Mouse (Mus musculus) CD4-positive helper T cell, adult 2 months (primary cell): ENCODE data around the gene Gulp1.

Experiments
- DNase-seq: peaks from one replicate; pipeline ENCODE4 v3.0.0-alpha.2; 2012; ENCODE audit warnings: low read depth, missing footprints, low spot score

The Gulp1 gene

GRCm38 (mm10) chr1:44720785-44721410, 169.6 kb downstream of the Gulp1 start:
- DNase-seq: no peak

- no peak for DNase-seq
These were observed 189.9 kb downstream of the Gulp1 start for GRCm38 (mm10) chr1:44741256-44741655.

DNA sequence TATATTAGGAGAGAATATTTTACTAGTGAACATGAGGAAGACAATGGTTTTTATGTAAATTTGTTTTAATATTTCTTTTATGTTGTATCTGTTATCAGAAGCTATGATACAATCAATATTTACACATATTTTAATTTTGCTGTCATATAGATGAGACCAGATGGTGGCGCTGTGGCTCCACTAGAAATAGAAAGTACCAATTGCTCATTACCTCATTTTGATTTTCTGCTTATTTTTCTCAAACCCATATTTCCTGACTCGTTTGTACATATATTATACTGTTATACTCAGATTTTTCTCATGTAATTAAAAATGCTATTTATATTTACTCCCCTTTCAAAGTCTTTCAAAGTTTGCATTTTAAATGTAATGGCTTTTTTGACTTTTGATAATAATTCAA, 194.4 kb downstream of the Gulp1 start:
- no peak for DNase-seq

DNA sequence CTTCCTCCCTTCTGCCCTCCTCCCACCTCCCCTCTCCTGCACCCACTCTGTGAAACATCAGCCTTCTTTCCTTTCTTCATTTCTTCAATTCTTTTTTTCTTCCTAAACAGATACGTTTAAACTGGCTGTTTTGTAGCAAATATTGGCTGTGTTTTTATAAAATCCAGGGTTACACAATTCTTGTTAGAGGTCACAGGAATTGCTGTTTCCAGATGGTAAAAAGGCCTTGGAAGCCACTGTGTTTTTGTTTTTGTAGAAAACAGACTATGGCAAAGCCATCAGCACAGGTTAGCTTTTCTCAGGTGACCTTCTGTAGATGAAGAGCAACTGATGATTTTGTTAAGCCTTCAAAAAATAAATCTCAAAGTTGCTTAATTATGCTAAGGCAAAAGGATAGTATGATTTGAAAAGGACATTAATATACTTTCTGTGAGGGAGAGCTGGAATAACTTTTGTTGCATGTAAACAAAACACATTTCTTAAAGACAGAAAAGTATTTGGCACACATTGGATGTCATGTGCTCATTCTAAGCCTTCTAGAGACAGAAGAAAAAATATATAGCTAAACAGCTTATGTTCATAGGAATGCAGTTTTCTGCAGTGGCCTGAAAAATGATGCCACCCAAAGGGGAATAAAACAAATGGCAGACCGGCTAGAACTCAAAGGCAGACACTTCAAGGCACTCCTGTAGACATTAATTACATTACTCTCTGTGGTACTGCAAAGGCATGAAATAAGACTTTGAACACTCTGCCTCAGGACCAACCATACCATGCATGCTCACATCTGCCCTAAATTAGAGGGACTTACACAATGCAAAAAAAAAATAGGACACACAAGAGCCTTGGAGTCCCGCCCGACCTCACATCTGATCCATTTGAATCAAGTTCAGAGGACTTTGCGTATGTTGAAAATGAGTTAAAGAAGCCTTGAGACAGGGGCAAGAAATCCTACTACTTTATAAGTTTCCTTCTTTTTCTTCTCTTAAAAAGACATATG, 199.7 kb downstream of the Gulp1 start:
- DNase-seq: no peak

DNA sequence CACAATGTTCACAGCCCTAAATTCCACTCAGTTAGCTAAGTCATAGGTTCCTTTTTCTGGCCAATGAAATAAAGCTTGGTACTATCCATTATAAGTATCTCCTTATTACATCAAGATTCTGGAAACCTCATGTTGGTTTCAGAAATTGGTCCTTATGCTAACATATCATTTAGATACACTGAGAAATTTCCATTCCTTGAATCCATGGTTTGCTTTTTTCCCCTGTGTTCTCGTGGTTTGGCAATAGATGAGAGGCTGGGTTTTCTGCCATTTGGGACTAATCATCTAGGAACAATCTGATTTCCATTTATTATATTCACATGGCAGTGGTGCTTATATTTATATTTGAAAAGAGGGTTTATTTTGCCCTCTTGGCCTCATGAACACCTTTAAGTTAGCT, 226.9 kb downstream of the Gulp1 start:
- no peak for DNase-seq

DNA sequence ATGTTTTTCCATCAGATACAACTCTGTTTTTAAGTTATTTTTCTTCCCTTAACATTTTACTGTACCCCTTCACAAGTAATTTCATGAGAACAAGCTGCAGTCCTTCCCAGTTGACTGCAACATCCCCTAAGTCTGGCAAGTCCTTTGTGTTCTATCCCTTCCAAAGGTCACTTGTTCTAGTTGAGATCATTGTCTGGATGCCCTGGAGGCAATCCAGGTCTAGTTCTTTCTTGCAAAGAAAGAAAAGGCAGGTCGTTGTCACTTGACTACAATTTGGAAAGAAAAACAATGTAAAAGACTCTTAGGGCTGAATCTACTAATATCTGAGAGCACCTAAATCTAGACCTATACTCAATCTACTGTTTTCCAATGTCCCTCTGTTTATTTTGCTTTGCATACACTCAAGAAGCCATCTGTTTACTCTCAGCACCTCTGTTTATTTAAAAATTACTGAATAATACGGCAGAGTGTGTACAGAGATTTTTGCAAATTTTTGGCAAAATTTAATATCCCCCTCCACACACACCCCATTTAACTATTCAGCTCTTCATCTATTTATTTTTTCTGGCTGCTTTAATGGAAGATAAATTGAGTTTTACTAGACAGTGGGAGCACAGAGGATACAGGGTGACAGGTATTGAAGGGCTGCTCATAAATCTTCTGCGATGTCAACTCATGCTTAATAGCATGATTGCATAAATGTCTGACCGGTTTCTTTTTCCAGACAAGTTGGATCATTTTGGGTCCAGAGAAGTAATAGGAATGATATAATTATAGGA, 252.5 kb downstream of the Gulp1 start:
- DNase-seq: no peak

DNA sequence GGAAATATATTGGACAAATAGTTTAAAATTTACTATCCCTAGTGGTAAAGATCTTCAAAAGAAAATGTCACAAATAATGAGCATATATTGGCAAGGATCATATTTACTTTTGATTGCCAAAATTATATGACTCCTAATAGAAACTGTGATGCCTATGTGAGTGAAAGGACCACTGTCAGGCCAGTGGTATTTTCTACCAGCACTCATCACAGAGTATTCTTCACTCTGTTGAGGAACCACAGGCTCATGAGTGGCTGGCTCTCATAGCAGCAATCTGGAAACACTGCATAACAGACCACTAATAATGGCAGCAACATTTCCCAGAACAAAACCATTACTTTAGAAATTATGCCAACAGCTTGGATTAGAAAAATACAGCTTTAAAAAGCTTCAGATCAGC, 255.1 kb downstream of the Gulp1 start:
- no peak for DNase-seq

GRCm38 (mm10) chr1:44810336-44810735, 259.0 kb downstream of the Gulp1 start:
- no peak for DNase-seq

DNA sequence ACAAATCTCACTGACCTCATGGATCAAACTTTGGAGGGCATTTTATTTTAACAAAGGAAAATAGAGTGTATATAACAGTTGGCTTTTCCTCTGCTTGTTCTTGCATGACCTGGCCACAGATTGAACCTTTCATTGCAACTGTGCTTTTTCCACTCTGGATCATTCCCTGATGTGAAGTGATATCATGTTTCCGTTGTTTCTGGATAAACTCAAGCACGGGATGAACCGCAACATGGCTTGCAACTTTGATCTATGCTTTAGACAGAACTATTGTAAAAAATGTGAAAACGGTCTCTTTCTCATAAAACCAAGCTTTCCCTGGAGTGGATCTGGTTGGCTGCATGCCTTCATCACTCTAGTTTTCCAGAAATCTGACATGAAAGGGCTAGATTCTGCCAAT, 282.6 kb downstream of the Gulp1 start:
- DNase-seq: no peak
